ENCODE assay signal across 24 mouse cellular contexts in genomic region chr7:117489973-117490372, GRCm38 (mm10).
"Had no signal": no experiment of that assay in that cellular context is flagged by ENCODE, and none has a peak within 500 bp of the region (broad histone marks: within the 10 kb centered on the region; RNA-seq: fewer than 3 reads in every experiment).

No protein-coding gene starts in this region.

- H3K9me3 ChIP-seq: heart, embryonic 13.5 days; heart, embryonic 15.5 days; hindbrain, embryonic 13.5 days; hindbrain, embryonic 15.5 days; limb, embryonic 13.5 days; limb, embryonic 15.5 days; liver, embryonic 12.5 days had no signal

- H3K4me2 ChIP-seq: heart, embryonic 11.5 days; heart, embryonic 13.5 days; heart, embryonic 15.5 days; hindbrain, embryonic 13.5 days; hindbrain, embryonic 15.5 days; limb, embryonic 13.5 days; limb, embryonic 15.5 days; liver, embryonic 12.5 days had no signal

- H3K4me3 ChIP-seq: heart, adult 2 months; heart, embryonic 13.5 days; heart, embryonic 15.5 days; hindbrain, embryonic 13.5 days; hindbrain, embryonic 15.5 days; layer of hippocampus, adult 2 months; limb, embryonic 13.5 days; limb, embryonic 15.5 days; liver, embryonic 12.5 days had no signal

- ATAC-seq: hindbrain, postnatal 0 days; liver, embryonic 12.5 days had no signal

- H3K9ac ChIP-seq: heart, embryonic 13.5 days; heart, embryonic 15.5 days; hindbrain, embryonic 13.5 days; hindbrain, embryonic 15.5 days; limb, embryonic 13.5 days; limb, embryonic 15.5 days; liver, embryonic 12.5 days had no signal

- H3K36me3 ChIP-seq: heart, embryonic 13.5 days; heart, embryonic 15.5 days; hindbrain, embryonic 15.5 days; limb, embryonic 13.5 days; limb, embryonic 15.5 days; liver, embryonic 12.5 days had no signal

- H3K27me3 ChIP-seq: heart, embryonic 13.5 days; heart, embryonic 15.5 days; hindbrain, embryonic 13.5 days; hindbrain, embryonic 15.5 days; limb, embryonic 13.5 days; limb, embryonic 15.5 days; liver, embryonic 12.5 days had no signal

- H3K4me1 ChIP-seq: liver, embryonic 12.5 days had no signal

- H3K27ac ChIP-seq: heart, adult 2 months; heart, embryonic 13.5 days; heart, embryonic 15.5 days; hindbrain, embryonic 13.5 days; hindbrain, embryonic 15.5 days; hindbrain, postnatal 0 days; limb, embryonic 13.5 days; limb, embryonic 15.5 days; liver, embryonic 12.5 days had no signal

- DNase-seq: gastrocnemius, postnatal 14 days; gastrocnemius, postnatal 36 days; heart, adult 11 months; heart, adult 2 months; heart, postnatal 14 days; heart, postnatal 36 days; kidney, adult 18-20 months; kidney, adult 8-10 months; kidney, postnatal 10 days; kidney, postnatal 25 days; kidney, postnatal 4 days; layer of hippocampus, adult 9-11 months; layer of hippocampus, postnatal 36 days; left cerebral cortex, postnatal 4 days had no signal
